Mouse (Mus musculus): ENCODE measurements around the gene Tmed2. TPM values are rescaled to one million over a fixed set of nuclear protein-coding genes. Genes with fewer than 3 reads are reported as not detected.

Gene Tmed2
- polyA plus RNA-seq, 2 experiments = 264 to 615 TPM

Other genes with a start within 250 kb of the Tmed2 start
- 10.2 and 11.0 TPM in 2 replicates for gene Mphosph9, start 212.7 kb upstream of the Tmed2 start, polyA plus RNA-seq (2012; rRNA removed)
- gene Mphosph9, start 212.7 kb upstream of the Tmed2 start, polyA plus RNA-seq (2014; fragmentation: Nextera tagmentation; extraction: Ambion mirVana) = 9.5 and 12.2 TPM in 2 replicates
- 11.8 and 12.3 TPM in 2 replicates for gene 2810006K23Rik, start 212.6 kb upstream of the Tmed2 start, polyA plus RNA-seq (2012; rRNA removed)
- gene 2810006K23Rik, start 212.6 kb upstream of the Tmed2 start, polyA plus RNA-seq (2014; fragmentation: Nextera tagmentation; extraction: Ambion mirVana) = 9.7 and 10.4 TPM in 2 replicates
- 379 and 405 TPM in 2 replicates for gene Cdk2ap1, start 177.6 kb upstream of the Tmed2 start, polyA plus RNA-seq (2012; rRNA removed)
- gene Cdk2ap1, start 177.6 kb upstream of the Tmed2 start, polyA plus RNA-seq (2014; fragmentation: Nextera tagmentation; extraction: Ambion mirVana) = 122 and 234 TPM in 2 replicates
- gene Sbno1, start 114.7 kb upstream of the Tmed2 start, polyA plus RNA-seq (2012; rRNA removed) = 43.0 and 45.9 TPM in 2 replicates
- 65.1 and 76.3 TPM in 2 replicates for gene Sbno1, start 114.7 kb upstream of the Tmed2 start, polyA plus RNA-seq (2014; fragmentation: Nextera tagmentation; extraction: Ambion mirVana)
- gene Kmt5a, start 100.8 kb upstream of the Tmed2 start, polyA plus RNA-seq (2012; rRNA removed) = 96.7 and 101 TPM in 2 replicates
- 70.9 and 91.4 TPM in 2 replicates for gene Kmt5a, start 100.8 kb upstream of the Tmed2 start, polyA plus RNA-seq (2014; fragmentation: Nextera tagmentation; extraction: Ambion mirVana)
- 34.7 and 36.3 TPM in 2 replicates for gene Rilpl2, start 62.3 kb upstream of the Tmed2 start, polyA plus RNA-seq (2012; rRNA removed)
- gene Rilpl2, start 62.3 kb upstream of the Tmed2 start, polyA plus RNA-seq (2014; fragmentation: Nextera tagmentation; extraction: Ambion mirVana) = 36.9 and 39.2 TPM in 2 replicates
- gene Snrnp35, start 57.6 kb upstream of the Tmed2 start, polyA plus RNA-seq (2012; rRNA removed) = 8.1 and 17.1 TPM in 2 replicates
- gene Snrnp35, start 57.6 kb upstream of the Tmed2 start, polyA plus RNA-seq (2014; fragmentation: Nextera tagmentation; extraction: Ambion mirVana) = 10.7 and 12.2 TPM in 2 replicates
- gene Rilpl1, start 9.3 kb upstream of the Tmed2 start, polyA plus RNA-seq (2012; rRNA removed) = 17.8 and 22.4 TPM in 2 replicates
- 23.2 and 28.0 TPM in 2 replicates for gene Rilpl1, start 9.3 kb upstream of the Tmed2 start, polyA plus RNA-seq (2014; fragmentation: Nextera tagmentation; extraction: Ambion mirVana)
- 20.8 and 22.0 TPM in 2 replicates for gene Ddx55, start 12.2 kb downstream of the Tmed2 start, polyA plus RNA-seq (2012; rRNA removed)
- 11.9 and 12.5 TPM in 2 replicates for gene Ddx55, start 12.2 kb downstream of the Tmed2 start, polyA plus RNA-seq (2014; fragmentation: Nextera tagmentation; extraction: Ambion mirVana)
- 37.4 and 42.5 TPM in 2 replicates for gene Eif2b1, start 38.4 kb downstream of the Tmed2 start, polyA plus RNA-seq (2012; rRNA removed)
- 71.3 and 73.5 TPM in 2 replicates for gene Eif2b1, start 38.4 kb downstream of the Tmed2 start, polyA plus RNA-seq (2014; fragmentation: Nextera tagmentation; extraction: Ambion mirVana)
- gene Gtf2h3, start 38.4 kb downstream of the Tmed2 start, polyA plus RNA-seq (2012; rRNA removed) = 86.9 and 94.6 TPM in 2 replicates
- gene Gtf2h3, start 38.4 kb downstream of the Tmed2 start, polyA plus RNA-seq (2014; fragmentation: Nextera tagmentation; extraction: Ambion mirVana) = 62.6 and 76.4 TPM in 2 replicates
- 33.3 and 39.7 TPM in 2 replicates for gene Atp6v0a2, start 87.9 kb downstream of the Tmed2 start, polyA plus RNA-seq (2012; rRNA removed)
- gene Atp6v0a2, start 87.9 kb downstream of the Tmed2 start, polyA plus RNA-seq (2014; fragmentation: Nextera tagmentation; extraction: Ambion mirVana) = 42.8 and 45.4 TPM in 2 replicates
- gene Dnah10, start 184.4 kb downstream of the Tmed2 start, polyA plus RNA-seq (2012; rRNA removed) = 0.20 and 0.38 TPM in 2 replicates
- 0.11 TPM in 1 of 2 replicates, not detected in the other for gene Dnah10, start 184.4 kb downstream of the Tmed2 start, polyA plus RNA-seq (2014; fragmentation: Nextera tagmentation; extraction: Ambion mirVana)

All from limb, embryonic 14.5 days (tissue).